Mouse (Mus musculus) forebrain, embryonic 12.5 days (tissue): ENCODE data around the gene Col4a4. TPM values are rescaled to one million over a fixed set of nuclear protein-coding genes. Genes with fewer than 3 reads are reported as not detected.

ENCODE experiments used
- ATAC-seq: fragments of 200-750 bp; cut with Nextera tagmentation; 2 replicates; pipeline ENCODE4 v1.8.0; 2017; ENCODE audit warnings: moderate TSS enrichment; ENCODE audit not compliant: low FRiP score
- H3K27ac ChIP-seq: fragments of 300-500 bp; sonication (generic); 2 replicates; pipeline ENCODE4 v1.5.1; 2016; ENCODE audit warnings: mild to moderate bottlenecking
- H3K27me3 ChIP-seq: fragments of 300-500 bp; sonication (generic); 2 replicates; pipeline ENCODE4 v1.6.1; 2016; ENCODE audit warnings: mild to moderate bottlenecking
- H3K36me3 ChIP-seq: fragments of 300-500 bp; sonication (generic); replicated peaks from 2 replicates; pipeline ENCODE4 v1.6.1; 2016; ENCODE audit warnings: mild to moderate bottlenecking
- H3K4me1 ChIP-seq: fragments of 300-500 bp; sonication (generic); 2 replicates; pipeline ENCODE4 v1.6.1; 2016
- H3K4me2 ChIP-seq: fragments of 300-500 bp; sonication (generic); 2 replicates; pipeline ENCODE4 v1.6.1; 2016; ENCODE audit warnings: mild to moderate bottlenecking, moderate library complexity
- H3K4me3 ChIP-seq: fragments of 300-500 bp; sonication (generic); replicated peaks from 2 replicates; pipeline ENCODE4 v1.5.1; 2016; ENCODE audit warnings: mild to moderate bottlenecking
- H3K9ac ChIP-seq: fragments of 300-500 bp; sonication (generic); 2 replicates; pipeline ENCODE4 v1.6.1; 2016; ENCODE audit warnings: mild to moderate bottlenecking
- H3K9me3 ChIP-seq: fragments of 300-500 bp; sonication (generic); 2 replicates; pipeline ENCODE4 v1.6.1; 2016
- WGBS: fragments of 180-500 bp; shearing (Covaris S2); methylation state at CpG from one replicate; pipeline ENCODE4 v1.1.7; 2016; 5-methylcytosine and 5-hydroxymethylcytosine counted together
- polyA plus RNA-seq: library from polyadenylated mRNA; unstranded; fragments of >200 nt; fragmentation: Nextera tagmentation; extraction: Ambion mirVana; gene quantifications from 2 replicates; pipeline ENCODE4 v1.2.1, GENCODE M21; 2016

The Col4a4 gene
- 0.12 and 0.17 TPM in 2 replicates for polyA plus RNA-seq

DNA sequence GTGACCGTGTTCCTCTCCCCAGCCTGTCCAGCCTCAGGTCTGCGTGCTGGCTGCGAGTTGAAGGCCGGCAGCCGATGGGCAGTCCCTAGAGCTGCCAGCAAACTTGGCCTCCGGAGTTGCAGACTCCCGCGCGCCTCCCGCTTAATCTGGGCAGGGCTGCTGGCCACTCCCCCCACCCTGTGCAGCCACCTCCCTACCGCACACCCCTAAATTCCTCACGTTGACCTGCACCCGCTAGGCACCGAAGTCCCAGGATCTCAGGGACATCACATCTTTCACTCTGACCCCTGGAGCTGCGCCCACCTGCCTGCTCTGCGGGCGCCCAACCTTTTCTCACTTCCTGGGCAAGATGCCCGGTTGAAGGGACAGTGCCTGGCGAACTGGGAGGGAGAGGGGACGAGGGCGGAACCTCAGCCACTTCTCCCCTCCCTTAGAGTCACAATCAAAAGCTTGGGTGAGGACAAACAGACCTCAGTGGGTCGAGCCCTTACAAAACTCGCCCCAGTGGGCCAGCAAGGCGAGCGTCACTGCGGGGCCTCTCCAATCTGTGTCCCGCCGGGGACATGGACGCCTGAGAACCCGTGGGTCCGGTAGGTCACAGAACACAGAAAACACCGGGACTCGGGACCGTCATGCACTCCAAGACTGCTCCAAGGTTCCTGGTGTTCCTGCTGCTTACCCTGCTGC lies at the start of gene Col4a4, which contains the start of gene Col4a3:
Col4a4 (minus strand) TSS at position 137 of the 687 bp plus-strand sequence.
Col4a3 (plus strand) TSS at position 209 of the 687 bp plus-strand sequence.
- WGBS, result 3% methylated on average over 34 of the region's 34 CpGs
- no peak within 1 kb of the TSS for H3K27ac ChIP-seq
- peak; percentile 36; the same call in 1 of the 2 replicates for ATAC-seq
- peaks cover 10% of the 10 kb centered on the region for H3K4me1 ChIP-seq
- peak within 1 kb of the TSS; percentile 21; the same call in 1 of the 2 replicates for H3K9ac ChIP-seq
- peaks cover 30% of the 10 kb centered on the region for H3K27me3 ChIP-seq
- no peaks in the 10 kb centered on the region for H3K9me3 ChIP-seq
- peak within 1 kb of the TSS; percentile 34 for H3K4me3 ChIP-seq
- no peaks in the 10 kb centered on the region for H3K36me3 ChIP-seq
- H3K4me2 ChIP-seq, result peak within 1 kb of the TSS; percentile 66

DNA sequence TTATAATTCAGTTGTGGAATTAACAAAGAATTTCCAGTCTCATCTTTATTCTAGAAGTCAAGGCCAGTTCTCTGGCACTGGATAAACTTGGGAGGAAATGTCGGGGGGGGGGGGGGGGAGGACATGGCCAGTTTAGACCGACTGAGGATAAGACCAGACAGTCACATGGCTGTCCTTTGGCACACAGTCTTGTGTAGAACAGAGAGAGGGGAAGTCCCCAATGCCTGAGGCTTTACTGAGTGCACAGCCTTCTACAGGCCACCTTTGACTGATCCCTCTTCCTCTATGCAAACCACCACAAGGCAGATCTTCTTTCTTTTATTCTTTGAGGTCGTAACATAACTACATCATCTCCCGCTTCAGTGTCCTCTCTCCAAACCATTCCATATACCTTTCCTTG lies 49.7 kb upstream of the Col4a4 start:
- ATAC-seq, result no peak
- no peak overlapping the region for H3K4me2 ChIP-seq
- H3K27ac ChIP-seq, result no peak overlapping the region
- 0 out of 2 replicates have a peak, but pooled peaks cover 4% of the 10 kb centered on the region for H3K27me3 ChIP-seq
- H3K9me3 ChIP-seq, result no peaks in the 10 kb centered on the region
- no peak overlapping the region for H3K9ac ChIP-seq
- 89% methylated on average over 4 of the region's 4 CpGs for WGBS
- H3K4me3 ChIP-seq, result no peak overlapping the region
- H3K4me1 ChIP-seq, result no peaks in the 10 kb centered on the region
- H3K36me3 ChIP-seq, result no peaks in the 10 kb centered on the region

DNA sequence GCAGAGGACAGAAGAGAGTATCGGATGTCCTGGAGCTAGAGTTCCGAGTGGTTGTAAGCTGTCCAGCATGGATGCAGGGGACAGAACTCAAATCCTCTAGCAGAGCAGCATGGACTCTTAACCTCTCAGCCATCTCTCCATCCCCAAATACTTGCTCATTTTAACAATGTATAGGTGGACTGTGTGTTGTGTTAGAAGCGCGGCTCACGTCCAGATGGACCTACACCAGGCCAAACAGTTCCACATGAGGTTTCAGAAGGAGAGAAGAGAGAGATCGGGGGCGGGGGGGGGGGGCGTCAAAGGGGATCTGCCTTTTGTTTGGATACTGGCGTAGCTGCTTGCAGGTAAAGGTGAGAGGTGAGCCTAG lies 48.6 kb upstream of the Col4a4 start:
- ATAC-seq, result no peak
- 92% methylated on average over 9 of the region's 9 CpGs for WGBS
- no peaks in the 10 kb centered on the region for H3K4me1 ChIP-seq
- H3K4me2 ChIP-seq, result no peak overlapping the region
- H3K27ac ChIP-seq, result no peak overlapping the region
- 0 out of 2 replicates have a peak, but pooled peaks cover 4% of the 10 kb centered on the region for H3K27me3 ChIP-seq
- H3K9ac ChIP-seq, result no peak overlapping the region
- H3K4me3 ChIP-seq, result no peak overlapping the region
- no peaks in the 10 kb centered on the region for H3K9me3 ChIP-seq
- no peaks in the 10 kb centered on the region for H3K36me3 ChIP-seq

DNA sequence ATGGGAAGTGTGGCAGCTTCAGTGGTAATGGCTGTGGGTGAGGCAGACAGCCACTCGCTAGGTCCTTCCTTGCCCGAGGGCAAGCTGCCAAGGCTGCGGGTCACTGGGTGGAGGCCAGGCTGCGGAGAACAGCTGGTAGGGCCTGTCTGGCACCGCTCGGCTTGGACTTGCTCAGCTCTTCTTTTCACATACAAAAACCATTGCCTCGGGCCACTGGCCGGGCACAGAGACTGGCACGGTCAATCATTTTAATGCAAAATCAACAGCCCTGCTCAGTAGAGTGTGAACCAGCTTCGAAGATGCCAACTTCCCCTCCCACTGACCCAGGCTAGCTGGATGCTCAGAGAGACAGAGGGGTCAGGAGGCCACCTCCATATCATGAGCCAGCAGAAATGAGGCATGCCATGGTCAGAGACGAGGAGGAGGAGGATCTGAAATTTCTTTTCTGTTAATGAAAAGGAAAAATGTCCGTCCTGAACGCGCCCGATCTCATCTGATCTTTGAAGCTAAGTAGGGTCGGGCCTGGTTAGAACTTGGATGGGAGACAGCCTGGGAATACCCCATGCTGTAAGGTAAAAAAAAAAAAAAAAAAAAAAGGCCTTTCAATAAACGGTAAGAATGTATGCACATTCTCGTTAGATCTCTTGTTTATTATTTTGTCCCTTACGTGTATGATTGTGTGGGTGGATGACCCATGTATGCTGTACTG lies 48.0 kb upstream of the Col4a4 start:
- no peak overlapping the region for H3K4me2 ChIP-seq
- H3K9me3 ChIP-seq, result no peaks in the 10 kb centered on the region
- 0 out of 2 replicates have a peak, but pooled peaks cover 2% of the 10 kb centered on the region for H3K27me3 ChIP-seq
- no peaks in the 10 kb centered on the region for H3K36me3 ChIP-seq
- no peak overlapping the region for H3K27ac ChIP-seq
- no peak overlapping the region for H3K4me3 ChIP-seq
- 87% methylated on average over 19 of the region's 19 CpGs for WGBS
- no peak overlapping the region for H3K9ac ChIP-seq
- no peaks in the 10 kb centered on the region for H3K4me1 ChIP-seq
- no peak for ATAC-seq

DNA sequence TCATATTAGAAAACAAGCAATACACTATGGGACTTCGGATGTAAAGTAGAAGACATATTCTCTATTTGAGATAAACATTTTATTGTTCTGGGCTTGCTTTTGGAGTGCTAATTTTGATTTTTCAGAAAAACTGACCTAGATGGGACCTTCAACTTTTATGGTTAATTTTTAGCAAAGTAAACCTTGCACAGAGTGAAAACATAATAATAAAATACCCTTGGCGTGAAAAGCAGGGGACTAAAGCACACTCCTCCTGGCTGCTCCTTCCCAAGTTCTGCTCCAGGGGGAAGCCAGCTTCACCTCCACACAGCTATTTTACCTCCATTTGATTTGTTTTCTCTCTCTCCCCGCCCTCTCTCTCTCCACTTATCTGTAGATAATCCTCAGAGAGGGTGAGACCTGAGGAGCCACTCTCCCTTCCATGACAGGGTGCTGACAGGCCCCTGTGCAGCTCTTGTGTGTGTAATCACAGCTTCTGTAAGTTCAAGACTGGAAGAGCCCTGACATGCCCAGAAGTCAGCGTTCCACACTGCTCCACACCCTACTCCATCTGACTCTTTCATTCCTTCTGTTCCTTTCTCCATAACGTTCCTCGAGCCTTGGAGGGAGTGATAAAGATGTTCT lies 44.6 kb upstream of the Col4a4 start:
- no peak overlapping the region for H3K9ac ChIP-seq
- ATAC-seq, result no peak
- no peaks in the 10 kb centered on the region for H3K4me1 ChIP-seq
- H3K27me3 ChIP-seq, result no peaks in the 10 kb centered on the region
- no peaks in the 10 kb centered on the region for H3K9me3 ChIP-seq
- no peak overlapping the region for H3K27ac ChIP-seq
- no peaks in the 10 kb centered on the region for H3K36me3 ChIP-seq
- 74% methylated on average over 6 of the region's 6 CpGs for WGBS
- H3K4me2 ChIP-seq, result no peak overlapping the region
- H3K4me3 ChIP-seq, result no peak overlapping the region

DNA sequence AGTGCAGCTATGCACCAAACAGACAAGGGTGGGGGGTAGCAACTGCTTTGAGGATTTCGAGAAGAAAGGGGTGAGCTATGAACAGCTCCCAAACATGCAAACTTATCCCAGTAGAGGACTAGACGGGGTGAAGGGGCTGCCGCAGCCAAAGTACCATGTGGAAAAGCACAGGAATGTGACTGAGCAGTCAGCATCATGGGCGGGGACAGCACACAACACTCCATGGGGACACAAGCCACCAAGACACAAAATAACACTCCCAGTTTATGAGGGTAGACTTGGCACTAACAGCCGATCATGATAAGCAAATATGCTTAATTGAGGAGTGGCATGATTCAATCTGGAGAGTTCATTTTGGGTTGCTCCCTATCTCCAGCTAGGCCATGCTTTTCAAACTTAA lies 42.8 kb upstream of the Col4a4 start:
- Histone ChIP-seq H3K27ac (no peak overlapping the region), H3K36me3 (no peaks in the 10 kb centered on the region), H3K9ac (no peak overlapping the region), H3K4me1 (no peaks in the 10 kb centered on the region), H3K4me2 (no peak overlapping the region), H3K27me3 (no peaks in the 10 kb centered on the region), H3K9me3 (no peaks in the 10 kb centered on the region), H3K4me3 (no peak overlapping the region)
- WGBS, result 89% methylated on average over 5 of the region's 5 CpGs
- no peak for ATAC-seq

DNA sequence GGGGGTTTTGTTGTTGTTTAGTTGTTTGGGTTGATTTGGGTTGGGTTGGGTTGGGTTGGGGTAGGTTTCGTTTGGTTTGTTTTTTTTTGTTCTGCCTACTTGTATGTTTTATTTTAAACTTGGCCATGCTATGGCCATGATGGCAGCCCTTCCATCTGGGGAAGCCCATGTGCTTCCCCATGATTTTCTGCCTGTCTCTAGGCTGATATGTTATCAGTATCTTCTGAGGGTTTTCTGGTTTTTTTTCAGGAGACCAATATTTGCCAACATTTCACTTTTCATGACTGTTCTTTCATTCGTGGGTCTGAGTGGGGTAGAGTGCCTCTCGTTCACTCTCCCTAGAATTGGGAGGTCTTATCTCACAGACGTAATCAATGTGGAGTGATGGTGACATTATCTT lies 41.0 kb upstream of the Col4a4 start:
- WGBS, result 88% methylated on average over 4 of the region's 4 CpGs
- Histone ChIP-seq H3K9me3 (no peaks in the 10 kb centered on the region), H3K27me3 (no peaks in the 10 kb centered on the region), H3K4me1 (no peaks in the 10 kb centered on the region), H3K27ac (no peak overlapping the region), H3K9ac (no peak overlapping the region), H3K4me2 (no peak overlapping the region), H3K4me3 (no peak overlapping the region), H3K36me3 (no peaks in the 10 kb centered on the region)
- no peak for ATAC-seq

DNA sequence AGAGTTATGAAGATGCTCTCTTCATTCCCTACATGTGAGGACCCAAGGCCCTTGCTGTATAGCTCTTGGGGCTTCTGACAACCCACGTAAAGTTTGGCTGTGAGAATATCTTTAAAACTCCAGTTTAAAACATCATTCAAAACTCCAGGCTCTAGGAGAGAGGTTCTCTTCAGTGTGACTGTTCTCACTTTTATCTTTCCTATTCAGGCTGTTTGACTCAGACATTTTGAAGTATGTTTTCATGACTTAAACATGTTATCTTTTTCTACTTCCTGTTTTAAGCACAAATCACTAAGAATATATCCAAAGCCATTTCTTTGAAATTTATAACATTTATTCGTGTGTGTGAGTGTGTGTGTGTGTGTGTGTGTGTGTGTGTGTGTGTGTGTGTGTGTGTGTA lies 38.8 kb upstream of the Col4a4 start:
- Histone ChIP-seq H3K9me3 (no peaks in the 10 kb centered on the region), H3K27ac (no peak overlapping the region), H3K27me3 (no peaks in the 10 kb centered on the region), H3K9ac (no peak overlapping the region), H3K4me2 (no peak overlapping the region), H3K4me3 (no peak overlapping the region), H3K4me1 (no peaks in the 10 kb centered on the region), H3K36me3 (no peaks in the 10 kb centered on the region)
- no peak for ATAC-seq
- 72% methylated on average over 2 of the region's 2 CpGs for WGBS

DNA sequence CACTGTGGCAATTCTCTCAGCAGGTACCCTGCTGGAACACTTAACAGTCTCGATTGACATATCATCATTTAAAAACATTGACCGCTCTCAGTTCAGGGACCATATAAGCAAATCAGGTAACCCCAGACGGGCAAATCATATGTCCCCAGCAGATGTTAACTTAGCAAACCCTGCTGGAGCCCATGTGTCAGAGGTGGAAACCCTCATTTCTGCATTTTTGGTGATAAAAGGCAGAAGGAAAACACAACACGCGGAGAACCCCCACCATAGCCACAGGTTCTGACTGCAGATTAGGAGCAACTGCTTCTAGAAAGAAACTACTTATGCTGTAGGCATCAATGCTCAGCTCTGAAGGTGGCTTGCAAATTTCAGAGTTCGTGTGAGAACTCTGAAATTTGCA lies 38.3 kb upstream of the Col4a4 start:
- Histone ChIP-seq H3K9ac (no peak overlapping the region), H3K4me3 (no peak overlapping the region), H3K27ac (no peak overlapping the region), H3K4me2 (no peak overlapping the region), H3K27me3 (no peaks in the 10 kb centered on the region), H3K4me1 (no peaks in the 10 kb centered on the region), H3K36me3 (no peaks in the 10 kb centered on the region), H3K9me3 (no peaks in the 10 kb centered on the region)
- WGBS, result 74% methylated on average over 6 of the region's 6 CpGs
- ATAC-seq, result no peak

DNA sequence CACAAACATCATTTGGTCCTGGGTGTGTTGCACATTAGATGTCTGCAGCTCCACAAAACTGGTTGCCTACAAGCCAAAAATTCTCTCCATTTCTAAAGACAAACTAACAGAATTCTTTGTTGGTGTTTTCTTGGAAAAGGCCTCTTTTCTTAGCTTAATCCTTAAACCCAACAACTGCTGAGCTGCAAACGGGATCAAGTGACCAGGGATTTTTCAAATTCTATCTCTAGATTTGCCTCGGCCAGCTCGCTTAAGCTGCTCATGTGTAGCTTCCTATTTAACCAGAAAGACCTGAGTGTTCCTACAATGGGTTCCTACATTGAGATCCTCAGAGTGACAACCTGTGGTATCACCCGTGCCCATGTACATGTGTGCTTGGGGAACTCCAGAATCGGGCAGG lies 33.3 kb upstream of the Col4a4 start:
- WGBS, result 82% methylated on average over 5 of the region's 5 CpGs

DNA sequence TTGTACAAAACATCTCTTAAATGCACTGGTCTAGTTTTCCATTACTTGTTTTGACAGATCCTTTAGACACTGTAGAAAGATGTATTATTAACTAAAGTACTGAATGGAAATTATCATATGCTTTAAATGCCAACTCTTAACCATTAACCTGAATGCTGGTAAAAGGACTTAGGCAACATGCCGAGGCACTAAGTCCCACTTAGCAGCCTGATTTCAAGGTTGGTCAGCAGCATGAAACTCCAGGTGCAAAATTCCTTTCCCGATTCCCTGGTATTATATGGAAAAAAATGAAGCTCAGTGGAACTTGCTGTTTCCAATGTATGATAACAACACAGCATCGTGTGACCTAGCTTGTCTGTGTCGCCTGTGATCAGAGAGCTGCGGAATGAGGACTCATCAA lies 31.9 kb upstream of the Col4a4 start:
- no peaks in the 10 kb centered on the region for H3K4me1 ChIP-seq
- H3K27ac ChIP-seq, result no peak overlapping the region
- no peak for ATAC-seq
- 92% methylated on average over 5 of the region's 5 CpGs for WGBS
- no peak overlapping the region for H3K9ac ChIP-seq
- no peaks in the 10 kb centered on the region for H3K9me3 ChIP-seq
- H3K4me3 ChIP-seq, result no peak overlapping the region
- no peak overlapping the region for H3K4me2 ChIP-seq
- H3K27me3 ChIP-seq, result no peaks in the 10 kb centered on the region
- H3K36me3 ChIP-seq, result no peaks in the 10 kb centered on the region

More for the DNA sequence above, 33.3 kb upstream of the Col4a4 start:
- H3K4me2 ChIP-seq, result no peak overlapping the region
- no peak overlapping the region for H3K4me3 ChIP-seq
- no peaks in the 10 kb centered on the region for H3K27me3 ChIP-seq
- H3K9ac ChIP-seq, result no peak overlapping the region
- H3K9me3 ChIP-seq, result no peaks in the 10 kb centered on the region
- ATAC-seq, result no peak
- no peaks in the 10 kb centered on the region for H3K4me1 ChIP-seq
- no peaks in the 10 kb centered on the region for H3K36me3 ChIP-seq
- no peak overlapping the region for H3K27ac ChIP-seq

DNA sequence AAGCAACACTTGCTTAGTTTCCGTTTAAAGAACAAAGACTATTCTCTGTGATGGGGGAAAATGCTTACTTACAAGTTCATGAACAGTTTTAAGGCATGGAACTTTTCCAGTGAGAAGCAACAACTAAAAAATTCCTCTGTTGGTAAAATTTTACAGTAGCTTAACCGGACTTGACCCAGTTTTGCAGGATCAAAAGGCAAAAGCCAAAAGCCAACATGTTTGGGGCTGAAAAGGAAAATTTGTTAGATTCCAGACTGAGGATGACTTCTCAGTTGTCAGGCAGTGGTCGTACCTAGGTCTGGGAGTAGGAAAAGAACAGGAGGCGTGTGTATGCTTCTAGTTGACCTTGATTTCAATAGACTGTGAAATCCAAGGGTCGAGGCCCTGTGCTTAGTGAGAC lies 31.4 kb upstream of the Col4a4 start:
- H3K27ac ChIP-seq, result no peak overlapping the region
- H3K4me2 ChIP-seq, result no peak overlapping the region
- no peak overlapping the region for H3K4me3 ChIP-seq
- H3K9ac ChIP-seq, result no peak overlapping the region
- no peaks in the 10 kb centered on the region for H3K36me3 ChIP-seq
- ATAC-seq, result no peak
- H3K9me3 ChIP-seq, result no peaks in the 10 kb centered on the region
- no peaks in the 10 kb centered on the region for H3K4me1 ChIP-seq
- H3K27me3 ChIP-seq, result no peaks in the 10 kb centered on the region
- 82% methylated on average over 5 of the region's 5 CpGs for WGBS
